Mouse (Mus musculus): Measurements from ENCODE around the gene Vmn2r31.
"Not testable (repeated sequence)": the region's sequence is repeated elsewhere in the genome, so short reads cannot be mapped to it uniquely, and the experiment has no call there.

DNA sequence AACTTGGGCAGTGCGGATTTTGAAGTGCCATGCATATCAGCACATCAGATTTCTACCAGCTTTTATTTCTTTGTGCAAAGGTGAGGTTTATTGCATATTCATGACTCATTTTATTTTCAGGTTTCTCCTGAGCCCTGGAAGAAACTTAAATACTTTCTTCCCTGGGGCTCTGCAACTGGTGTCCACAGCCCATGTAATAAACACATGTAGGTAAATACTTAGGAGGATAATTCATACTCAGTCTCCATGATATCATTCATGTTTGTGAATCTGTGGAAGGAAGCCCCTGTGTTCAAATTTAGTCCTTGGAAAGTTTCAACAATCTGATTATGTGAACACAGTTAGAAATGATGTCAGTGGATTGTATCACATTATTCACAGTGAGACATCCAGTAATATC, 62.0 kb downstream of the Vmn2r31 start, which contains the start of gene Vmn2r30:
- not testable (repeated sequence) for TF ChIP-seq CTCF (IDR thresholded peaks at IDR 0.05; ENCODE audit: borderline replicate concordance, insufficient read depth, low read length); POLR2A (IDR thresholded peaks at IDR 0.05; ENCODE audit: low read depth, low read length)
